24 mouse cellular contexts compared by ENCODE assay signal in the genomic region with DNA sequence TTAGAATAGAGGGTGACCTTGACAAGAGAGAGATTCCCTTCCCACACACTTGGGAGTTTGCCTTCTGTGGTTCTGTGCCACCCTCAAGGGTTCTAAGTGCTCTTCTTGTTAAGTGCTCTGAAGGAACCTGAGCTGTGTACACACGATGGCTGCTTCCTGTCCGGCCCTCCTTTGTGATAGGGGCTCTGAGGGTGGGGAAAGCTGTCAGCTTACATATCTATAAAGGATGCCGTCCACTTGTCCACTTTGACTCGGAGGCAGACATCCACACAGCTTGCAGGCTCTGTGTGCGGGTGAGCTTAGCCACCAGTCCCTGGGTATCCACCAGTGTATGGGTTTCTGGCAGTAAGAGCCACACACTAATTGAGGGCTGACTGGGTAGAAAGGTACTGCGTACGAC. TPM values are rescaled to one million over a fixed set of nuclear protein-coding genes. Genes with fewer than 3 reads are reported as not detected.
DNase-seq lines count a peak whose midpoint lies in the region; ATAC-seq lines count a peak whose summit lies in the region.
"Had no signal": no experiment of that assay in that cellular context is flagged by ENCODE, and none has a peak within 500 bp of the region (broad histone marks: within the 10 kb centered on the region; RNA-seq: fewer than 3 reads in every experiment).

A gene (plus strand): TSS at position 243 of the 400 bp plus-strand sequence.

- H3K4me2 ChIP-seq in heart, embryonic 11.5 days: no peak within 1 kb of the TSS
- no peak within 1 kb of the TSS for H3K4me2 ChIP-seq in lung, embryonic 16.5 days (ENCODE audit: low read depth, low read length)
- H3K4me2 ChIP-seq: embryonic facial prominence, embryonic 13.5 days; forebrain, embryonic 13.5 days; heart, embryonic 15.5 days; hindbrain, embryonic 13.5 days had no signal

- H3K36me3 ChIP-seq in heart, embryonic 11.5 days (ENCODE audit: control insufficient read depth, insufficient read depth, low read length): no peaks in the 10 kb centered on the region
- no peaks in the 10 kb centered on the region for H3K36me3 ChIP-seq in lung, embryonic 16.5 days (ENCODE audit: control insufficient read depth, insufficient read depth, low read length)
- H3K36me3 ChIP-seq: embryonic facial prominence, embryonic 13.5 days; G1E; heart, embryonic 15.5 days; hindbrain, embryonic 13.5 days had no signal

- H3K9ac ChIP-seq in heart, embryonic 11.5 days (ENCODE audit: low read depth, low read length): no peak within 1 kb of the TSS
- H3K9ac ChIP-seq in lung, embryonic 16.5 days (ENCODE audit: low read length): no peak within 1 kb of the TSS
- H3K9ac ChIP-seq: embryonic facial prominence, embryonic 13.5 days; forebrain, embryonic 13.5 days; forebrain, postnatal 0 days; heart, embryonic 15.5 days; hindbrain, embryonic 13.5 days had no signal

- no peak within 1 kb of the TSS for H3K27ac ChIP-seq in heart, embryonic 11.5 days (ENCODE audit: low read depth, low read length)
- H3K27ac ChIP-seq in lung, embryonic 16.5 days (ENCODE audit: low read length): no peak within 1 kb of the TSS
- H3K27ac ChIP-seq: embryonic facial prominence, embryonic 13.5 days; forebrain, embryonic 13.5 days; heart, embryonic 15.5 days; hindbrain, embryonic 13.5 days; hindbrain, postnatal 0 days had no signal

- peak; percentile 40 for DNase-seq in heart, adult 11 months
- DNase-seq in lung, postnatal 25 days (ENCODE audit: low spot score): peak; percentile 79
- no peak for DNase-seq in thymus, postnatal 4 days
- DNase-seq in urinary bladder, postnatal 4 days (ENCODE audit: low spot score in 2 of 2): no peak
- DNase-seq in urinary bladder, postnatal 10 days (ENCODE audit: low spot score): no peak
- DNase-seq: adrenal gland, postnatal 10 days; B cell, adult 2 months; cerebellum, adult 11-12 months; cerebellum, adult 9-10 months; cerebellum, postnatal 36 days; forebrain, postnatal 0 days; gastrocnemius, postnatal 14 days; heart, postnatal 14 days had no signal

- H3K9me3 ChIP-seq in heart, embryonic 11.5 days (replicated peaks; ENCODE audit: control insufficient read depth, low read length): no peaks in the 10 kb centered on the region
- no peaks in the 10 kb centered on the region for H3K9me3 ChIP-seq in lung, embryonic 16.5 days (ENCODE audit: control insufficient read depth, low read length)
- H3K9me3 ChIP-seq: embryonic facial prominence, embryonic 13.5 days; forebrain, embryonic 13.5 days; G1E; heart, embryonic 15.5 days; hindbrain, embryonic 13.5 days had no signal

- no peaks in the 10 kb centered on the region for H3K27me3 ChIP-seq in heart, embryonic 11.5 days (ENCODE audit: control insufficient read depth, insufficient read depth, low read length)
- no peaks in the 10 kb centered on the region for H3K27me3 ChIP-seq in lung, embryonic 16.5 days (ENCODE audit: control insufficient read depth, insufficient read depth, low read depth, low read length)
- H3K27me3 ChIP-seq: embryonic facial prominence, embryonic 13.5 days; forebrain, embryonic 13.5 days; heart, embryonic 15.5 days; hindbrain, embryonic 13.5 days had no signal

- no peak within 1 kb of the TSS for H3K4me3 ChIP-seq in heart, embryonic 11.5 days (ENCODE audit: low read depth, low read length)
- H3K4me3 ChIP-seq in lung, embryonic 16.5 days (ENCODE audit: low read length): no peak within 1 kb of the TSS
- H3K4me3 ChIP-seq: embryonic facial prominence, embryonic 13.5 days; forebrain, embryonic 13.5 days; heart, embryonic 15.5 days; hindbrain, embryonic 13.5 days had no signal

- WGBS in heart, embryonic 11.5 days (ENCODE audit: insufficient replicate concordance): 61% methylated on average over 7 of the region's 7 CpGs
- WGBS in lung, embryonic 16.5 days: 56% methylated on average over 7 of the region's 7 CpGs

- no peak for ATAC-seq in heart, embryonic 11.5 days (replicated peaks; ENCODE audit: insufficient number of reproducible peaks, low FRiP score, low TSS enrichment)
- peak; percentile 47; the same call in 1 of the 2 replicates for ATAC-seq in lung, embryonic 16.5 days (ENCODE audit: low read depth)
- ATAC-seq: CD4-positive, CD25-positive, alpha-beta regulatory T cell, adult 4 months; forebrain, embryonic 13.5 days; forebrain, postnatal 0 days; hindbrain, postnatal 0 days had no signal

- H3K4me1 ChIP-seq in heart, embryonic 11.5 days (ENCODE audit: control insufficient read depth, insufficient read depth, low read length): 0 out of 2 replicates have a peak, but pooled peaks cover 3% of the 10 kb centered on the region
- H3K4me1 ChIP-seq in lung, embryonic 16.5 days (replicated peaks; ENCODE audit: control insufficient read depth, insufficient read depth, low read length): no peaks in the 10 kb centered on the region
- H3K4me1 ChIP-seq: embryonic facial prominence, embryonic 13.5 days; forebrain, embryonic 13.5 days; heart, embryonic 15.5 days; hindbrain, embryonic 13.5 days had no signal

RNA-seq across cellular contexts. Expression of the gene that starts here (rescaled TPM):
- polyA plus RNA-seq in heart, embryonic 11.5 days (2014; fragmentation: Nextera tagmentation; extraction: Ambion mirVana): 0.35 and 0.69 TPM in 2 replicates
- polyA plus RNA-seq in lung, embryonic 16.5 days (2015; fragmentation: Nextera tagmentation; extraction: Ambion mirVana): 225 and 310 TPM in 2 replicates
- polyA plus RNA-seq: brain, embryonic 14.5 days; CD4-positive, CD25-positive, alpha-beta regulatory T cell, adult 4 months; embryonic facial prominence, embryonic 13.5 days; forebrain, embryonic 13.5 days; forebrain, postnatal 0 days; G1E; gonadal fat pad, adult 2 months; hindbrain, embryonic 13.5 days; hindbrain, postnatal 0 days had no signal

Comparison
In these comparisons a context has a peak if more than half of its experiments do, and no peak if none do; other contexts are left out.
1. RNA of the gene that starts here (polyA plus RNA-seq): 225 to 310 TPM in lung, embryonic 16.5 days; 0.35 to 0.69 TPM in heart, embryonic 11.5 days; every median in the first group is over 100 times any median in the second.
2. DNase-seq: peak in heart, adult 11 months (single experiment) and lung, postnatal 25 days (single experiment); none in thymus, postnatal 4 days (single experiment), urinary bladder, postnatal 4 days (0 of 2) and urinary bladder, postnatal 10 days (single experiment).